Mouse (Mus musculus) CH12.LX (cell line): ENCODE results near the gene Pdzd2.

Source experiments
- EP300 ChIP-seq: IDR thresholded peaks from 2 replicates; pipeline ENCODE4 v1.6.1; 2011; ENCODE audit warnings: low read length, improper control_type of control experiment
- NRF1 ChIP-seq: IDR thresholded peaks from 2 replicates; pipeline ENCODE4 v1.6.1; 2014; ENCODE audit warnings: low read depth, mild to moderate bottlenecking, inconsistent platforms, low read length, improper control_type of control experiment, moderate library complexity
- USF2 ChIP-seq: conservative IDR thresholded peaks from 2 replicates; pipeline ENCODE4 v1.6.1; 2011; ENCODE audit warnings: low read depth, low read length, improper control_type of control experiment

DNA sequence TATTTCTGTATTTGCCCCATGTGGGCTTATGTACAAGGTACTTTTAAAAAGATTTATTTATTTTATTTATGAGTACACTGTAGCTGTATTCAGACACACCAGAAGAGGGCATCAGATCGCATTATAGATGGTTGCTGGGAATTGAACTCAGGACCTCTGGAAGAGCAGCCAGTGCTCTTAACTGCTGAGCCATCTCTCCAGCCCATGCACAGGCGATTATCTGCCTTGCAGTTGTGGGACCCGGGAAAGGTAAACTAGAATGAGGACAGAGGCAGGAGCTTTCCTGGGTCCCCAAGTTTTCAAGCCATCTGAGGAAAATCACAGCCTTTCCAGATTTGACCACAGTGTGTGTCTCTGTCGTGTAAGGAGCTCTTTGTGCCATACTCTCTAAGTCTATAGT, 370.9 kb downstream of the Pdzd2 start:
- TF ChIP-seq USF2: no peak
- no peak for TF ChIP-seq NRF1
- no peak for TF ChIP-seq EP300
